Mouse (Mus musculus) embryonic fibroblast, embryonic 13.5 days (primary cell): Measurements from ENCODE around the gene Rnf114.

Experiments
- CTCF ChIP-seq: IDR thresholded peaks from 2 replicates; pipeline ENCODE4 v1.5.1; 2011; ENCODE audit warnings: mild to moderate bottlenecking, control low read depth, low read length, moderate library complexity, borderline replicate concordance; ENCODE audit not compliant: insufficient read depth
- POLR2A ChIP-seq: IDR thresholded peaks from 2 replicates; pipeline ENCODE4 v1.6.1; 2011; ENCODE audit warnings: low read depth, mild to moderate bottlenecking, control low read depth, low read length, moderate library complexity

- TF ChIP-seq POLR2A = no peak
- TF ChIP-seq CTCF = no peak
Observed at GRCm38 (mm10) chr2:167447207-167447606, 45.2 kb upstream of the Rnf114 start.
